Mouse (Mus musculus): ENCODE results near the gene Plce1. TPM values are rescaled to one million over a fixed set of nuclear protein-coding genes. Genes with fewer than 3 reads are reported as not detected.

Gene Plce1
- polyA plus RNA-seq, 1 experiment from 2014 or later: 5.6 TPM

DNA sequence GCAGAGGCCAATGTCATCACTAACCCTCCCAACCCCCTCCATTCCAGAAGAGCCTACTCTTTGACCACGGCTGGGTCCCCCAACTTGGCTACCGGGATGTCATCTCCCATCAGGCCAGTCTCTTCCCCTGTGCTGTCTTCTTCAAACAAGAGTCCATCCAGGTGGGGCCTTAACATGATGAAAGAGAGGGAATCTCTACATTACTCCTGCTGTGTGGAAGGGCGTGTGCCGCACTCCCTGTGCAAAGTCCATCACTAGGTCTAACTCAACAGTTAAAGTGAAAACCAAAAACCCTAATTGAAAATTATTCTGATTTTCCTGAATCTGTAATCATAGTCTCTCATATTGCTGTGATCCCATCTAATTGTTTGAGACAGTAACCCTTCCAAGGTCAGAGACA lies 240.9 kb downstream of the Plce1 start:
- H3K36me3 ChIP-seq (ENCODE audit: poor library complexity, severe bottlenecking): peaks cover 6% of the 10 kb centered on the region; the same call in 1 of the 2 replicates
- H3K9ac ChIP-seq: no peak overlapping the region
- ATAC-seq: no peak
- no peaks in the 10 kb centered on the region for H3K9me3 ChIP-seq (replicated peaks)
- 93% methylated on average over 4 of the region's 4 CpGs for whole genome bisulfite sequencing
- no peak overlapping the region for H3K27ac ChIP-seq
- H3K4me1 ChIP-seq: peaks cover 7% of the 10 kb centered on the region
- no peak overlapping the region for H3K4me3 ChIP-seq
- H3K4me2 ChIP-seq: no peak overlapping the region
- H3K27me3 ChIP-seq: no peaks in the 10 kb centered on the region

- whole genome bisulfite sequencing: 86% methylated on average over 6 of the region's 6 CpGs
- no peak overlapping the region for H3K4me3 ChIP-seq
- ATAC-seq: no peak
These were observed 242.1 kb downstream of the Plce1 start for GRCm38 (mm10) chr19:38722982-38723381.

GRCm38 (mm10) chr19:38723969-38724368 lies 243.1 kb downstream of the Plce1 start:
- no peaks in the 10 kb centered on the region for H3K27me3 ChIP-seq
- no peak overlapping the region for H3K4me2 ChIP-seq
- no peaks in the 10 kb centered on the region for H3K9me3 ChIP-seq (replicated peaks)
- no peak overlapping the region for H3K9ac ChIP-seq
- no peak overlapping the region for H3K27ac ChIP-seq
- no peak for ATAC-seq
- H3K4me1 ChIP-seq: peaks cover 7% of the 10 kb centered on the region
- peaks cover 5% of the 10 kb centered on the region; the same call in 1 of the 2 replicates for H3K36me3 ChIP-seq (ENCODE audit: poor library complexity, severe bottlenecking)
- 33% methylated on average over 5 of the region's 5 CpGs for WGBS
- no peak overlapping the region for H3K4me3 ChIP-seq

More at GRCm38 (mm10) chr19:38722982-38723381, 242.1 kb downstream of the Plce1 start:
- Histone ChIP-seq H3K9ac (no peak overlapping the region), H3K27ac (no peak overlapping the region), H3K4me2 (no peak overlapping the region), H3K9me3 (replicated peaks) (no peaks in the 10 kb centered on the region), H3K4me1 (peaks cover 7% of the 10 kb centered on the region), H3K27me3 (no peaks in the 10 kb centered on the region), H3K36me3 (ENCODE audit: poor library complexity, severe bottlenecking) (peaks cover 5% of the 10 kb centered on the region; the same call in 1 of the 2 replicates)

DNA sequence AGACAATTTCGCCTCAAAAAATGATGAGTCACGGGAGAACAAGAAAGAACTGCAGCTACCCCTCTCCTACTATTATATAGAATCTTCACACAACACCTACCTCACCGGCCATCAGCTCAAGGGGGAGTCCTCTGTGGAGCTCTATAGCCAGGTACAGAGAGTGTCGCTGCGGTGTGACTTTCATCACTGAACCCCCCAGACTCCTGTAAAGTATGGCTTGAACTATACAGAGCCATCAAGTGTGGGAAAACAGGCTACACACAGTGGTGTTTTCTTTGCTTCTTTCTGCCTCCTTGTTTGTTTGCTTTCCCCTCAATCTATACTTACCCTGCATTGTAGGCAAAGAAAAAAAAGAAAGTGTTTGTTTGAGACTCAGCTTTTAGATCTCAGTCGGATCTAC lies 247.9 kb downstream of the Plce1 start:
- H3K4me3 ChIP-seq: no peak overlapping the region
- 70% methylated on average over 6 of the region's 6 CpGs for WGBS
- peaks cover 2% of the 10 kb centered on the region for H3K4me1 ChIP-seq
- H3K36me3 ChIP-seq (ENCODE audit: poor library complexity, severe bottlenecking): peaks cover 5% of the 10 kb centered on the region; the same call in 1 of the 2 replicates
- H3K9me3 ChIP-seq (replicated peaks): no peaks in the 10 kb centered on the region
- H3K9ac ChIP-seq: no peak overlapping the region
- H3K27ac ChIP-seq: no peak overlapping the region
- H3K4me2 ChIP-seq: no peak overlapping the region
- H3K27me3 ChIP-seq: no peaks in the 10 kb centered on the region
- no peak for ATAC-seq

DNA sequence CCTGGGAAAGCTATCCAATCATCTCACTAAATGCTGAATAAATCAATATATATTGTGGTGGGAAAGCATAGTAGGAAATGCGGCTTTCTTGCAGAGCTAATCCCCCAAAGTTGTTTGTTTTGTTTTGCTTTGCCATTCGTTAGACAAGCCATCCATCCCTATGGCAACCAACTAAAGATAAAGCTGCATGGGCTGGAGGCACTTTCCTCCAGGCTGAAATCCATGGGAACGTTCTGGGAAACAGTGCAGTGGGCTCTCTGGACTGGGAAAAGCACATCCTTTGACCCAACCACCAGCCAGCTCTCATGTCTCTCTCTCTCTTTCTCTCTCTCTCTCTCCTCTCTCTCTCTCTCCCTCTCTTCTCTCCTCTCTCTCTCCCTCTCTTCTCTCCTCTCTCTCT lies 248.4 kb downstream of the Plce1 start:
- no peaks in the 10 kb centered on the region for H3K27me3 ChIP-seq
- no peaks in the 10 kb centered on the region for H3K9me3 ChIP-seq (replicated peaks)
- 9% methylated on average over 3 of the region's 3 CpGs for WGBS
- no peak overlapping the region for H3K9ac ChIP-seq
- no peaks in the 10 kb centered on the region for H3K4me1 ChIP-seq
- no peak overlapping the region for H3K4me3 ChIP-seq
- no peak for ATAC-seq
- peaks cover 5% of the 10 kb centered on the region; the same call in 1 of the 2 replicates for H3K36me3 ChIP-seq (ENCODE audit: poor library complexity, severe bottlenecking)
- H3K4me2 ChIP-seq: no peak overlapping the region
- H3K27ac ChIP-seq: no peak overlapping the region

DNA sequence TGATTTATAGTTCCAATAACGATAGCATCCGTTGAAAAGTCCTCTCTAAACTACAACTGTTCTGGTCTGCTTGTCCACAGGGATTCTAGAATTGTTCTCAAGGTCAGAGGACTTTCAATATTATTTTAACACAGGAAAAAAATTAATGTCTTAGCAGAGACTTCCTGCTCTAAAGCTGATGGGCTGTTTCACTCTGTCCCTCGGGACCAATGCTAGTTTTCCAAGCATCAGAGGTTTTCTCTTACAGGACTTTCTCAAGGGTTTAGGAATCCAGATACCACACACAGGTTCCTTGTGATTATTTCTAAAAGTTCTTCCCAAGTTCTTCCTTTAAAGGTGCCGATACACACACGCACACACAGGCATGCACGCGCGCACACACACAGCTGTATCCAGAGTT lies 263.6 kb downstream of the Plce1 start:
- no peak for ATAC-seq
- H3K36me3 ChIP-seq (ENCODE audit: poor library complexity, severe bottlenecking): no peaks in the 10 kb centered on the region
- WGBS: 92% methylated on average over 8 of the region's 8 CpGs

DNA sequence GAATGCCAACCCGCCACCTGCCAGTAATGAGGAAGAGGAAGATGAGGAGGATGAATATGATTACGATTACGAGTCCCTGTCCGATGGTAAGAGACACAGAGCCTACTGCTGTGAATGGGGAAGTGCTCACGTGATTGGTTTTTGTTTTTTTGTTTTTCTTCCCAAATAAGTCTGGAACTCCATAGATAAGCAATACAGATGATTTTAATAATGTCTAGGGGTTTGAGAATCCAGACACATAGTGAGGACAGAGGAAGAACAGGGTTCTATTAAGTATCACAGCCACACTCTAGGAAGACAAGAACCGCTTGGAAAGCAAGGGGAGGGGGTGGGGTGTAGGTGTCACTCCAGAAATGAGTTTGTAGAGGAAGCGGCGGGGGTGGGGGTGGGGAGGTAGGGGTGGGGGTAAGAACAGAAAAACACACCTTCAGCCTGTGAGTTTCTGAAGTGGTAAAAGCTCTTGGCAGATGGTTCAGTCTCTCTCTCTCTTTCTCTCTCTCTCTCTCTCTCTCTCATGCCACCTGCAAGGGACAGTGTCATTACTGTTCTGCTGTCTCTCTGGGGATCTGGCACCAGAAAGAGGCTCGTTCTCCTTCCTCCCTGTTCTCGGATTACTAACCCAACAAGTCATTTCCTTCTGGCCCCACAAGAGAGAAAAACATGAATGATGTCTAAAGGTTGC lies 265.0 kb downstream of the Plce1 start:
- H3K4me3 ChIP-seq: no peak overlapping the region
- H3K27ac ChIP-seq: no peak overlapping the region
- 75% methylated on average over 10 of the region's 10 CpGs for WGBS
- H3K9me3 ChIP-seq (replicated peaks): no peaks in the 10 kb centered on the region
- no peak overlapping the region for H3K4me2 ChIP-seq
- H3K36me3 ChIP-seq (ENCODE audit: poor library complexity, severe bottlenecking): no peaks in the 10 kb centered on the region
- no peaks in the 10 kb centered on the region for H3K4me1 ChIP-seq
- H3K9ac ChIP-seq: no peak overlapping the region
- no peak for ATAC-seq
- H3K27me3 ChIP-seq: no peaks in the 10 kb centered on the region

More for the DNA sequence above, 263.6 kb downstream of the Plce1 start:
- H3K4me3 ChIP-seq: no peak overlapping the region
- H3K9ac ChIP-seq: no peak overlapping the region
- no peak overlapping the region for H3K4me2 ChIP-seq
- H3K9me3 ChIP-seq (replicated peaks): no peaks in the 10 kb centered on the region
- no peak overlapping the region for H3K27ac ChIP-seq
- H3K27me3 ChIP-seq: no peaks in the 10 kb centered on the region
- no peaks in the 10 kb centered on the region for H3K4me1 ChIP-seq

DNA sequence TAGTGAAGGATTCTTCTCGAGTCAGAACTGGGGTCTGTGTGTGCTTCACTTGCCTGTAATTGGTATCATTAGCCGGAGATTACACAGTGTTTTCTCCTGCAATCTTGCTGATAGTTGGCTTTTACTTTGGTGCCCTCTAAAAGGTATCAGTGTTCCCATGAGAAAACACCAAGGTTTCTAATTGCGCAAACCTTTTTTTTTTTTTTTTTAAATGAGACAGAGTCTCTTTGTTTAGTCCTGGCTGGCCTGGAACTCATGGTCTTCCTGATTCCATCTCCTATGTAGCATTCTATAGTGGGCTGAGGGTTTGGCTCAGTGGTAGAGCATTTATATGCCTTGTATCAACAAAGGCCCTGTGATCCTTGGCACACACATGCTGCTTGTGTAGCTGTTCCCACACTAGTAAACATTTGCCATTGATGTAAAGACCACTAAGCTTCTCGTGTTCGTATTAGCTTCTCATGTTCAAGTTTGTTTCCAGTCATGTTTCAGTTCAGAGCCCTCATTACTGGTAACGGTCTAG lies 265.6 kb downstream of the Plce1 start:
- Histone ChIP-seq H3K36me3 (ENCODE audit: poor library complexity, severe bottlenecking) (0 out of 2 replicates have a peak, but pooled peaks cover 3% of the 10 kb centered on the region), H3K4me1 (no peaks in the 10 kb centered on the region), H3K4me2 (no peak overlapping the region), H3K9ac (no peak overlapping the region), H3K27ac (no peak overlapping the region), H3K27me3 (no peaks in the 10 kb centered on the region), H3K4me3 (no peak overlapping the region), H3K9me3 (replicated peaks) (no peaks in the 10 kb centered on the region)
- 61% methylated on average over 6 of the region's 6 CpGs for WGBS
- no peak for ATAC-seq

DNA sequence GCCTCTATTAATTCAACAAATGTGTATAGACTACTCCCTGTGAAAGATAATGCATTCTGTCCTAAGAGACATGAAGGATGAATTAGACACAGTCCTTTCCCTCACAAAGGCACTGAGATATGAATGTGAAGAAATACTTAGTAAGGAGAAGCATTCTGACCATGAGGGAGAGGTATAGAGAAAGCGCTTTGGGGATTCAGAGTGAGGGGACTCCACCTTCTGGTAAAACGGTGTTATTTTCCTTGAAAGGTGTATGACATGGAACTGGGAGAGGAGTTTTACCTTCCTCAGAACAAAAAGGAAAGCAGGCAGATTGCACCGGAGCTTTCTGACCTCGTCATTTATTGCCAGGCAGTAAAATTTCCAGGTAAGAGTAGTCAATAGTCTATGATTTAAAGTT lies 269.3 kb downstream of the Plce1 start:
- Histone ChIP-seq H3K27me3 (no peaks in the 10 kb centered on the region), H3K4me2 (no peak overlapping the region), H3K9me3 (replicated peaks) (no peaks in the 10 kb centered on the region), H3K4me3 (no peak overlapping the region), H3K9ac (no peak overlapping the region), H3K27ac (no peak overlapping the region), H3K4me1 (no peaks in the 10 kb centered on the region), H3K36me3 (ENCODE audit: poor library complexity, severe bottlenecking) (0 out of 2 replicates have a peak, but pooled peaks cover 8% of the 10 kb centered on the region)
- WGBS: 68% methylated on average over 4 of the region's 4 CpGs
- no peak for ATAC-seq

- 89% methylated on average over 3 of the region's 3 CpGs for WGBS
- Histone ChIP-seq H3K9ac (no peak overlapping the region), H3K9me3 (replicated peaks) (no peaks in the 10 kb centered on the region), H3K27me3 (no peaks in the 10 kb centered on the region), H3K4me1 (no peaks in the 10 kb centered on the region), H3K4me3 (no peak overlapping the region), H3K27ac (no peak overlapping the region), H3K36me3 (ENCODE audit: poor library complexity, severe bottlenecking) (0 out of 2 replicates have a peak, but pooled peaks cover 5% of the 10 kb centered on the region), H3K4me2 (no peak overlapping the region)
- ATAC-seq: no peak
These were observed 276.3 kb downstream of the Plce1 start for GRCm38 (mm10) chr19:38757161-38757560.

- no peaks in the 10 kb centered on the region for H3K27me3 ChIP-seq
- H3K4me1 ChIP-seq: no peaks in the 10 kb centered on the region
- no peak overlapping the region for H3K4me3 ChIP-seq
- no peaks in the 10 kb centered on the region for H3K9me3 ChIP-seq (replicated peaks)
- ATAC-seq: no peak
- H3K4me2 ChIP-seq: no peak overlapping the region
- 0 out of 2 replicates have a peak, but pooled peaks cover 5% of the 10 kb centered on the region for H3K36me3 ChIP-seq (ENCODE audit: poor library complexity, severe bottlenecking)
- 47% methylated on average over 5 of the region's 5 CpGs for WGBS
- no peak overlapping the region for H3K9ac ChIP-seq
- no peak overlapping the region for H3K27ac ChIP-seq
These were observed 277.1 kb downstream of the Plce1 start for GRCm38 (mm10) chr19:38758056-38758455.

DNA sequence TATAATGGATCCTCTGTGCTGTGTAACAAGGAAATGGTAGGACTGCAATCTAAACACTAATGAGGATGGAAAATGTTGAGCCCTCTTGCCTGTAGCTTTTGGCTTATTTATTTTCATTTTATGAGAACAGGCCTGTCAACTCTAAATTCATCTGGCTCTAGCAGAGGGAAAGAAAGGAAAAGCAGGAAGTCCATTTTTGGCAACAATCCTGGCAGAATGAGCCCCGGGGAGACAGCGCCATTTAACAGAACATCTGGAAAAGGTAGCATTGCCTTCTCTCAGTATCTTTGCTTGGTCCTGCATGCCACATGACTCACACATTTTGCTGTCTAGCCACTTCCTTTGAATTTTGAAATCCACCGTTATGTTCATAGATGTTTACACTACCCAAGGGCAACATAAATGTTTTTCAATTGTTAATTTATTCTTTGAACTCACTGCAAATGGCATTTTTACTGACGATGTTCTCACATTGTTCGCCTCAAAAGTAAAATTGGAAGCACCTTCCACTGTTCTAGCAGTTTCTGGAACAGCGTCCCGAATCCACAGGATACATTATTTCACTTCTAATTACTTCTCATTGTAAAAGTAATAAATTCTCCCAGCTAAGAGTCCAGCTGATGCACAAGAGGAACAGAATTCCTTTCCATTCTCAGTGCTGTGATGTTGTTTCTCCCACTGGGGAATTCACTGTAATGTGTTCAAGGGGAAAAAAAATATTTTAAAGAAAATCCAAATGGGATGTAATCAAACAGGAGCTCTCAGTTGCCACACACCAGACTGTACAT lies 278.0 kb downstream of the Plce1 start:
- no peak for ATAC-seq
- Histone ChIP-seq H3K4me3 (no peak overlapping the region), H3K27me3 (no peaks in the 10 kb centered on the region), H3K27ac (no peak overlapping the region), H3K4me2 (no peak overlapping the region), H3K4me1 (no peaks in the 10 kb centered on the region), H3K36me3 (ENCODE audit: poor library complexity, severe bottlenecking) (0 out of 2 replicates have a peak, but pooled peaks cover 4% of the 10 kb centered on the region), H3K9me3 (replicated peaks) (no peaks in the 10 kb centered on the region), H3K9ac (no peak overlapping the region)
- 94% methylated on average over 7 of the region's 7 CpGs for WGBS
